Mouse (Mus musculus): Measurements from ENCODE around the gene Tmem100.

GRCm38 (mm10) chr11:90046211-90046610 is 16.1 kb downstream of the Tmem100 start:
- TF ChIP-seq CTCF (IDR thresholded peaks at IDR 0.05; ENCODE audit: low read depth) (no peak), EP300 (IDR thresholded peaks at IDR 0.05; ENCODE audit: low read depth) (no peak)

All from liver, postnatal 0 days (tissue).